ENCODE assay signal across 25 mouse cellular contexts in genomic region chr5:46670484-46670883, GRCm38 (mm10).
"Had no signal": no experiment of that assay in that cellular context is flagged by ENCODE, and none has a peak within 500 bp of the region (broad histone marks: within the 10 kb centered on the region; RNA-seq: fewer than 3 reads in every experiment).

No protein-coding gene starts in this region.

- H3K4me2 ChIP-seq: heart, embryonic 13.5 days; heart, embryonic 15.5 days; hindbrain, embryonic 13.5 days; hindbrain, embryonic 15.5 days; kidney, embryonic 15.5 days; limb, embryonic 12.5 days had no signal

- H3K4me3 ChIP-seq: gastrocnemius, adult 2 months; heart, embryonic 10.5 days; heart, embryonic 13.5 days; heart, embryonic 15.5 days; hindbrain, embryonic 13.5 days; hindbrain, embryonic 15.5 days; kidney, embryonic 15.5 days; left cerebral cortex, adult 2 months; limb, embryonic 10.5 days; limb, embryonic 12.5 days had no signal

- H3K9ac ChIP-seq: heart, embryonic 13.5 days; heart, embryonic 15.5 days; hindbrain, embryonic 13.5 days; hindbrain, embryonic 15.5 days; kidney, embryonic 15.5 days; limb, embryonic 12.5 days had no signal

- ATAC-seq: hindbrain, postnatal 0 days; intestine, embryonic 16.5 days had no signal

- H3K27me3 ChIP-seq: heart, embryonic 13.5 days; heart, embryonic 15.5 days; hindbrain, embryonic 13.5 days; hindbrain, embryonic 15.5 days; kidney, embryonic 15.5 days; limb, embryonic 12.5 days had no signal

- H3K4me1 ChIP-seq: heart, embryonic 10.5 days; heart, embryonic 15.5 days; hindbrain, embryonic 13.5 days; hindbrain, embryonic 15.5 days; limb, embryonic 12.5 days had no signal

- H3K9me3 ChIP-seq: heart, embryonic 10.5 days; heart, embryonic 13.5 days; heart, embryonic 15.5 days; hindbrain, embryonic 13.5 days; hindbrain, embryonic 15.5 days; kidney, embryonic 15.5 days; limb, embryonic 10.5 days; limb, embryonic 12.5 days had no signal

- DNase-seq: gastrocnemius, adult 2 months; gastrocnemius, postnatal 10 days; gastrocnemius, postnatal 25 days; heart, adult 18-20 months; heart, postnatal 14 days; heart, postnatal 36 days; kidney, adult 11 months; kidney, adult 2 months; kidney, adult 9 months; kidney, postnatal 14 days; kidney, postnatal 36 days; layer of hippocampus, adult 9-11 months; liver had no signal

- H3K27ac ChIP-seq: gastrocnemius, adult 2 months; heart, embryonic 10.5 days; heart, embryonic 13.5 days; heart, embryonic 15.5 days; hindbrain, embryonic 13.5 days; hindbrain, embryonic 15.5 days; hindbrain, postnatal 0 days; kidney, embryonic 15.5 days; kidney, postnatal 0 days; left cerebral cortex, adult 2 months; limb, embryonic 10.5 days; limb, embryonic 12.5 days had no signal

- H3K36me3 ChIP-seq: heart, embryonic 10.5 days; heart, embryonic 13.5 days; heart, embryonic 15.5 days; hindbrain, embryonic 13.5 days; hindbrain, embryonic 15.5 days; kidney, embryonic 15.5 days; limb, embryonic 10.5 days; limb, embryonic 12.5 days had no signal
